Mouse (Mus musculus) gastrocnemius, postnatal 10 days (tissue): ENCODE data around the gene Muc20. TPM values are rescaled to one million over a fixed set of nuclear protein-coding genes. Genes with fewer than 3 reads are reported as not detected.

Experiments used
- DNase-seq: peaks from one replicate; pipeline ENCODE4 v3.0.0; 2021; ENCODE audit warnings: mixed read lengths
- total RNA-seq, 2 experiments: library from RNA; stranded (reverse); gene quantifications; 2 replicates each; pipeline ENCODE4 v1.2.3; 2021

Muc20 gene
- total RNA-seq, 2 experiments from 2014 or later: 0.21 to 0.41 TPM

GRCm38 (mm10) chr16:32796676-32797425 is 384 bp downstream of the Muc20 start:
- DNase-seq: no peak

DNA sequence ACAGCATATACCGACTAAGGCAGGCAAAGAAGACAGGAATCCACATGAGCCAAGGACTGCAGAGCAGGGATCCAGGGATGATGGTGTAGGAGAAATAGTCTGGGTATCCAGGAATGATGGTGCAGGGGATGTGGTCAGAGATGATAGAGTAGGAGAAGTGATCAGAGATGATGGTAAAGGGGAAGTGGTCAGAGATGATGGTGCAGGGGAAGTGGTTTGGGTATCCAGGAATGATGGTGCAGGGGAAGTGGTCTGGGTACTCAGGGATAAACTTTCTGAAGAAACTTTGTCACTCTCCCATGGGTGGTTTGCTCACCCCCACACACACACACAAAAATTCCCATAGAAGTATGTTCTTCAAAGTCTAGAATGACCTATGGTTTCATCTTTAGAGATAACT is 2.1 kb downstream of the Muc20 start:
- DNase-seq: no peak

GRCm38 (mm10) chr16:32790056-32790455 is 7.2 kb downstream of the Muc20 start:
- no peak for DNase-seq

- no peak for DNase-seq
Measured at GRCm38 (mm10) chr16:32784840-32785239, 12.4 kb downstream of the Muc20 start.

DNA sequence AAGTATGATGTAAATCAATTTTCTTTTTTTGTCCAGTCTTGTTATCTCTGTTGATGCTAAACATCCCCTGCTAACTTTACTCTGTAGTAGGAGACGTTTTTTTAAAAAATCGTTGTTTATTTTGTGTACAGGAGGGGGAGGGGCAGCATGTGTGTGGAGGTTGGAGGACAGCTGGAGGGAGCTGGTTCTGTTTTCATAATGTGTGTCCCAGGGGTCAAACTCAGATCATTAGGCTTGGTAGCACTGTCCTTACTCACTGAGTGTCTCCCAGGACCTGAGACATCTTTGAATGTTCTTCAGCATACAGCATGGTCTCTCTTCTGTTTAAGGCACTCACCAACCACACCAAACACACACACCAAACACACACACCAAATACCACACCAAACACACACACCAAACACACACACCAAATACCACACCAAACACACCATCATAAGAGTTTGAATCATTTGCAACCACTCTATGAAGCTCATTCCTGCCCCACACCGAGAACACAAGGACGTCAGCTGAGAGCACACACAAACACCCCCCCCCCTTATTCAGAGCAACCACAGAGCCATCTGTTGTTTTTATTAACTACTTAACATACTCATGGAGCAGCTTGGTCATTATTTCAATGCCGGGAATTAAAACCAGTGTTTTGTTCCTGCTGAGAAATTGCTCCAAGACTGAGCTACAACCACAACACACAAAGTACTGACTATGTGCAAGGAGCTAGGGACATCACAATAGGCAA is 13.7 kb downstream of the Muc20 start:
- DNase-seq: no peak

DNA sequence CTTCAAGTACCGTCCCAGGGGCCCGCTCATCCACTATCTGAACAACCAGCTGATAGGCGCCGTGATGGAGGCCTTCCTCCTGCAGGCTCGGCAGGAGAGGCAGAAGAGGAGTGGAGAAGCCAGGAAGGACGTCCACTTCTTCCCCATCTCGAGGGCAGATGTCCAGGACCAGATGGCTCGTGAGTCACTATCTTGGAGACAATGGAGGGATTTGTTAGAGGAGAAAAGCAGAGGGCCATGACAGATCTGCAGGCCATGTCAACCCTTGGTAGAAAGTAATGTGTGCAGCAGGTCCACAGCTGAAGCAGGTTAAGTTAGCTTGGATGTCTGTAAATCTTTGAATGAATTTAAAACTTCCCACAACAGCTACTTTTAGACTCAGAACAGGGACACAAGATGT is 18.3 kb downstream of the Muc20 start:
- no peak for DNase-seq

DNA sequence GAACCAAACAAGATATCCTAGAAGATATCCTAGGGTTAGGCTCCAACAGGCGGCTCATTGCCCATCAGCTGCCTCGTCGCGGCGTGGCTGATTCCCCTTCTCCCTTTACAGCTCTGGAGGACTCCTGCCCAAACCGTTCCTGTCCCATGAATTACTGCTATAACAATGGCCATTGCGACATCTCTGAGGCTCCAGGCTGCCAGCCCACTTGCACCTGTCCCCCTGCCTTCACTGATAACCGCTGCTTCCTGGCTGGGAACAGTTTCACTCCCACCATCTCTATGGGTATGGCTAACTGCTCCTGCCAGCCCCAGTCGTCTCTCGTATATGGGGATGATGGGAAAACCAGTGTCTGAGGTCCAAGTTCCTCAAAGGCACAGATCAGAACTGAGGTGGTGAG is 20.6 kb downstream of the Muc20 start:
- no peak for DNase-seq

DNA sequence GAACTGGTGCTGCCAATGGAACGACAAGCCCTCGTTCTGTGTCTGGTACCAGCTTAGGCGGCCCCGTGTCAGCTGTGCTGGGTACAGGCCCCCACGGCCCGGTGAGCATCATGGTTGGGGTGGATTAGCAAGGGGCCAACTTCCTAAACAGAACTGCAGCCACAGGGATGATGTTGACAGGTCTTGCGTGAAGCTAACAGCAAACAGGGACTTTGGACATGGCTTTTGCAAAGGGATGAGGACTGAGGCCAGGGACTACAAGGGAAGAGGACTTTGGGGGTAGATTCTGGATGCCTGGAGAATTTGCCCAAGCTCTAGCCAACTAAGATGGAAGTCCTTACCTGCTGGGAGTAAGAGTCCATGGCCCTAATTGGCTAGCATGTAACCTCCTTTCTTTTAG is 30.3 kb downstream of the Muc20 start:
- DNase-seq: no peak

- no peak for DNase-seq
Measured at GRCm38 (mm10) chr16:32764961-32765360, 32.3 kb downstream of the Muc20 start.

DNA sequence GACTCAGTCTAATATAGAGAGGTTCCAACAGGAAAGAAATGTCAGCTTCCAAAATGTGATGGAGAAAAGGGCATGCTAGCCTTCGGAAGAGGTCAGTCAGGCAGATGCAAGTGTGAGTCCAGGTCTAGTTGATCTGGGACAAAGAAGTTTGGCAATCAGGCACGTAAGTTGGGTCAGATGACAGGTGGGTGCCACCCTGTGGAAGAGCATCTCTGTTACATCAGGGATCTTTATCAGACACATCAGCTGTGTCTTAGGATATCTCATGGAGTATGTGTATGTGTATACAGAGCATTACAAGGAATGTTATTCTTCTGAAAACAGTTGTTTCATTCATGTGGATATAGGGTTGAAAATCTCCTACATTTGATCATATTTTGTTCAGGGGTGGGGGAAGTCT is 32.7 kb downstream of the Muc20 start:
- no peak for DNase-seq

DNA sequence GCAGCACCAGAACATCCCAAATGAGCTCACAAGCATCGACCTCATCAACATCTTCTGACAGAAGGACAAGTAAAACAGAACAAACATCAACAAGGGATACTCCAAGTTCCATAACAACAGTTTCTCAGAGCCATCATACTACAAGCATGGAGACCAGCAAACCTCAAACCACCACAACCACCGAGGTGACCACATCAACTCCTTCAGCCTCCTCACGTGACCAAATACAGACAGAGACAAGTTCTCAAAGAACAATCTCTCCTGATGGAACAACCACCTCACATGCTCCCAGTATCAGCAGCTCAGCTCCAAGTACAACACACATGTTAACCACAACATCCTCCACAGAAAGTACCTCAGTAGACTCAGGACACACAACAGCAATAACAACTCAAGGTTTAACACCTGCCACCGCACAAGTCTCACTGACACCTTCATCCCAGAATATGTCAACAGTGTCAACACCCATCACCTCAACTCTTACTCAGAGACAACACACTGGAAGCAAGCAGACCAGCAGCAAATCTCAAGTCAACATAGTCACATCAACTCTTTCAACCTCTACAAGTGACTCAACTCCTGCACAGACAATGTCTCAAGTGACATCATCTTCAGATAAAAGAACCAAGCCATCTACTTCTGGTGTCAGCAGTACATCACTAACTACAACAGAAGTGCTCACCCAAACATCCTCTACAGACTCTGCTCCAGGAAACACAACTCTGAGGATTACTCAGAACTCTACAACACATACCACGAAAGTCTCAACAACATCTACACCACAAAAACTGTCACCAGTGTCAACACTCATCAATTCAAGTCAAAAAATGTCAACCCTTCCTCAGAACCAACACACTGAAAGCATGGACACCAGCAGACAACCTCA is 46.8 kb downstream of the Muc20 start:
- DNase-seq: no peak

DNA sequence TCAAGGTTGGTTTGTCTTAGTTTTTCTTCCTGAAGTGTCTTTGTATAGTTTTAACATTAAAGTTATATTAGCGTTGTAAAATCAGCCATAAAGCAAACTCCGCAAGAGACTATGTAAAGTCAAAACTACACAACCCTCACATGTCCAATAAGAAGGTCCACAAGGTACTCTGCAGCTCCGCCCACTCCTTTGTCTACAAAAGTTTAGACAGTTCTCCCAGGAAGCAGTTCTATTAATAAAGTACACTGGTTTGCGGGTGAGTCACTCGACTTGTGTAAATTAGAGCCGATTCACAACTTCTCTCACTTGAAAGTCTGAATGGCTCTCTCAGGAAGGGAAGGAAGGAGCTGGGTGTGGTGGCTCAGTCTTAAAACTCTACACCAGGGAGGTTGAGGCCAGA is 51.4 kb downstream of the Muc20 start:
- no peak for DNase-seq

DNA sequence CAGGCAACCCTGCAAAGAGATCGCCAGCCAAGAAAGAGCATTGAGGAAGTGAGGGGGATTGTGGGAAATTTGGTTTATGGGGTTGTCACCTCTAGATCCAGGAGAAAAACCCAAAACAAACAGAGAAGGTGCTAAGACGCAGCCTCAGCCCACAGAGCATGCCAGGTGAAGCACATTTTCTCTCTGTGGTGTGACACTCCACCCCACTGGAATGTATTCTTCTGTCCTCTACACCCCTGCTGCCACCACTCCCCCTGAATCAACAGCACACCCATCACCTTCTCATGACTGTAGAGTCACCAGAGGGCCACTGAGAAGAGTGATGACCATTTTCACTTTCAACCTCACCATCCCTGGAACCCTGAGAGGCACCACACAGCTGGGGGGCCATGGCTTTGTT is 54.5 kb downstream of the Muc20 start:
- no peak for DNase-seq

DNA sequence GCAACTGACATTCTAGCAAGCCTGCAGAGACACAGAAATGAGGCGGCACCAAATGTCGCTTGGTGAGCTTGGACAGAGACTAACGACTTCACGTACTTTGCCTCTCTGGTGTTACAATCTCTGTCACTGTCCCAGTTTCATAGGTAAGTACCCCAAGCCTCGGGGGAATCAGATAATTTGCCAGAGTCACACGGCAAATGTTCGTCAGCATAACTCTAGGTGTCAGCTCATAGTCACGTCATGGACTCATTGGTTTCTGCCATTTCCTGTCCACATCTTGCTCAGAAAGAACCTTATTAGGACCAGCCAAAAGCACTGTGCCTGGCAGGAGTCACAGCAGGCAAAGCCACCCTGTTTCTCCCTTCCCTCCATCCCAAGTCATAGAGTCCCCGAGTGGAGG is 55.9 kb downstream of the Muc20 start:
- no peak for DNase-seq

GRCm38 (mm10) chr16:32740003-32740663 is 57.1 kb downstream of the Muc20 start:
- DNase-seq: no peak

DNA sequence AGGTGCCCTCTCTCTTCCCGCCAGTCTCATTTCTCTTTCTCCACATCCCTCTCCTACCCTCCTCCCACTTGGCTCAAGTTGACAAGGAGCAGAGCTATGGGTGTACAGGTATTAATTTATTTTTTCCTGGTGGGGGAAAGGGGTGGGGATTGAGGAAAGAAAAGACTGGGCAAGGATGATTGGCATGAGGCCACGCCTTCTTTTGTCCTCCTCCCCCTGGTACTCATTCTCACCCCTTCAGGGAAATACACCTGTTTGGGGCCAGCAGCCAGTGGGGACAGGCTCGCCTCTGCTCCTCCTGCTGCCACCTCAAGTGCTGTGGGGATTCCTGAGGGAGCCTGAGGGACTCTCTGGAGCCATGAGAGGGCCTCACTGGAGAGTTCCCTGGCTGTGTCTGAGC is 61.2 kb downstream of the Muc20 start:
- DNase-seq: no peak

DNA sequence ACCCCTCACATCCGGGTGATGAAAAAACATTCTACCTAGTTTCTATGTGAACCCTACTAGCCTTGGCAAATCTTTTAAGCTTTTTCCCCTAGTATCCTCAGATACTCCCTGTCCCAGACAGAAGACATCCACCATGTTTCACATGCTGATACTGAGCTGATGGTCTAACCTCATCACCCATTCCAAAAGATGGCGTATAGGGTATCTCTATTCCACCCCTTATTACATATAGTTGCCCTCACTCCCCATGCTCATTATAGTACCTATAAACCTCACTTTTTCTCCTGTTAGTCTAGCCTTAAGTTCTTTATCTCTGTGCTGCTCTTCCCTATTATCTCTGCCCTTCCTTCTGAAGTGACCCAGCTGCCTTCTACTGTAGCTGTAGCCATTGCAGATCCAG is 61.6 kb downstream of the Muc20 start, which contains the start of gene Muc4:
Gene Muc4, plus strand, starts transcription at position 301 of the 400 bp plus-strand sequence.
- no peak for DNase-seq

DNA sequence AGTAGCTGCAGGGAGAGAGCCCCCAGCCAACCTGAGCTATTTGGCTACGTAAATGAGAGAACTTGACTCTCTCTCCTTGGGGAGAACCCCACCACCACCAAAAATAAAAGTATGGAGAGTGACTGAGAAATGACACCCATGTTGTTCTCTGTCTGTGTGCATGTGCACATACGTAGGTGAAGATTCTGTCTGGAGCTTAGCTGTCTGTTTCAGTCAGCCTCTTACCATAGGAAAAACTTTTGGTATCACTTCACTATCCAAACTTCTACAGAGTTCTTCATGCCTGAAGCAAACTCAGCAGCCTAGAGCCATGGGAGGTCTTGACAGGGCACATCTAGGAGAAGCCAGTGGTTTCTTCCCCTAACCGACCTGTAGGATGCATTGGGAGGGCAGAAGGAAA is 64.0 kb downstream of the Muc20 start:
- DNase-seq: no peak

DNA sequence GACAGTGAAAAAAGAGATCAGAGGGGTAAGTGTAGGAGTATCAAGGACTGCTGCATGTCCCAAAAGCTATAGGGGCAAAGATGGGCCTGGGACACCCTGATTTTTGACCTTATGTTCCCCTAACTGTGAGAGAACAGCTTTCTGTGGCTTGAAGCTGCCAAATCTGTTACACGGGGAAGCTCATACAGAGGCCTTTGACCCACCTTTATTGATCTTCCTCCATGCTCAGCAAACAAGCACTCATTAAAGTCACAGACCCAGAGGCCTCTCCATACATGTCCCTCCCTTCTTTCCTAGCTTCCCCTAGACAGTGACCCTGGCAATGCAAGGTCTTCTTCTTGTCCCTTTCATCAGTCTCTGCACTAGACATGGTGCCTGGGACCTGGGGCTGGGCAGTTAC is 68.5 kb downstream of the Muc20 start:
- no peak for DNase-seq

- no peak for DNase-seq
Measured at GRCm38 (mm10) chr16:32728240-32728639, 69.0 kb downstream of the Muc20 start.
